Mouse (Mus musculus): Measurements from ENCODE around the gene Wbp11.

DNA sequence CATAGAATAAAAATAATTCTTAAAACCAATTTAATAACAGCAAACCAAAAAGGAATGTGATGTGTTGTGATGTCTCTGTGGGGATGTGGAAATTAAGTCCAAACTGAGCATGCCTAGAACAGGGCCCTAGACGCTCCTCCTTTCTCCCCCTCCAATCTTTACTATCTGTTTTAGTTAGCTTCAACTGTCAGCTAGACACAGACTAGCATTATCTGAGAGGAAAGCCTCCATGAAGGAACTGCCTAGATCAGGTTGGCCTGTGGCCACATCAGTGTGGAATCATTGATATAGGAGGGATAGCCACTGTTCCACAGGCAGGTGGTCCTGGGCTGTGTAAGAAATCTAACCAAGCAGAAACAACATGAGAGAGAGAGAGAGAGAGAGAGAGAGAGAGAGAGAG lies 32.9 kb downstream of the Wbp11 start:
- no peak for TF ChIP-seq CTCF (IDR thresholded peaks at IDR 0.05; ENCODE audit: borderline replicate concordance, insufficient read depth, low read depth, low read length)
- TF ChIP-seq POLR2A (IDR thresholded peaks at IDR 0.05; ENCODE audit: borderline replicate concordance, insufficient read depth, low read length): no peak
